Mouse (Mus musculus) liver, embryonic 16.5 days (tissue): ENCODE results near the gene Fnbp1l. TPM values are rescaled to one million over a fixed set of nuclear protein-coding genes. Genes with fewer than 3 reads are reported as not detected.

Experiments used
- ATAC-seq: fragments of 200-750 bp; cut with Nextera tagmentation; 2 replicates; pipeline ENCODE4 v1.8.0; 2017; ENCODE audit warnings: low read depth, mild to moderate bottlenecking, moderate number of reproducible peaks, moderate library complexity
- H3K27ac ChIP-seq: fragments of 300-500 bp; sonication (generic); 2 replicates; pipeline ENCODE4 v1.5.1; 2014; ENCODE audit warnings: mild to moderate bottlenecking, low read length
- H3K27me3 ChIP-seq: fragments of 300-500 bp; sonication (generic); 2 replicates; pipeline ENCODE4 v1.6.1; 2014; ENCODE audit warnings: low read depth, low read length, mixed read lengths; ENCODE audit not compliant: control insufficient read depth, insufficient read depth
- H3K36me3 ChIP-seq: fragments of 300-500 bp; sonication (generic); 2 replicates; pipeline ENCODE4 v1.6.1; 2014; ENCODE audit warnings: mild to moderate bottlenecking; ENCODE audit not compliant: control insufficient read depth, insufficient read depth
- H3K4me1 ChIP-seq: fragments of 300-500 bp; sonication (generic); 2 replicates; pipeline ENCODE4 v1.6.1; 2014; ENCODE audit warnings: low read depth, low read length, mixed read lengths; ENCODE audit not compliant: control insufficient read depth
- H3K4me2 ChIP-seq: fragments of 300-500 bp; sonication (generic); 2 replicates; pipeline ENCODE4 v1.6.1; 2014; ENCODE audit warnings: low read depth, low read length, mixed read lengths
- H3K4me3 ChIP-seq: fragments of 300-500 bp; sonication (generic); 2 replicates; pipeline ENCODE4 v1.5.1; 2014; ENCODE audit warnings: low read depth, mild to moderate bottlenecking, low read length
- H3K9ac ChIP-seq: fragments of 300-500 bp; sonication (generic); 2 replicates; pipeline ENCODE4 v1.6.1; 2014; ENCODE audit warnings: low read depth, low read length
- H3K9me3 ChIP-seq: fragments of 300-500 bp; sonication (generic); replicated peaks from 2 replicates; pipeline ENCODE4 v1.6.1; 2016; ENCODE audit warnings: low read length; ENCODE audit not compliant: control insufficient read depth
- WGBS: fragments of 180-500 bp; shearing (Covaris S2); extraction: QIAGEN DNeasy Blood & Tissue Kit; methylation state at CpG from one replicate; pipeline ENCODE4 v1.1.7; 2014; ENCODE audit not compliant: insufficient replicate concordance; 5-methylcytosine and 5-hydroxymethylcytosine counted together
- polyA plus RNA-seq: library from polyadenylated mRNA; unstranded; fragments of >200 nt; fragmentation: Nextera tagmentation; extraction: Ambion mirVana; gene quantifications from 2 replicates; pipeline ENCODE4 v1.2.1, GENCODE M21; 2015

The Fnbp1l gene
- 4.1 and 4.6 TPM in 2 replicates for polyA plus RNA-seq

GRCm38 (mm10) chr3:122618991-122619930 lies at the start of gene Fnbp1l:
Fnbp1l (minus strand) TSS chr3:122619715.
- no peaks in the 10 kb centered on the region for H3K9me3 ChIP-seq
- peaks cover 35% of the 10 kb centered on the region for H3K27me3 ChIP-seq
- WGBS: under 1% methylated on average over 89 of the region's 118 CpGs
- H3K9ac ChIP-seq: peak within 1 kb of the TSS; percentile 64
- H3K4me3 ChIP-seq: peak within 1 kb of the TSS; percentile 67
- H3K27ac ChIP-seq: peak within 1 kb of the TSS; percentile 80
- peak; percentile 74 for ATAC-seq
- H3K4me1 ChIP-seq: no peaks in the 10 kb centered on the region; the same call in 1 of the 2 replicates
- H3K36me3 ChIP-seq: no peaks in the 10 kb centered on the region
- peak within 1 kb of the TSS; percentile 61 for H3K4me2 ChIP-seq

- Histone ChIP-seq H3K9me3 (no peaks in the 10 kb centered on the region), H3K27me3 (no peaks in the 10 kb centered on the region), H3K4me2 (no peak overlapping the region), H3K36me3 (no peaks in the 10 kb centered on the region), H3K9ac (no peak overlapping the region), H3K27ac (no peak overlapping the region), H3K4me3 (no peak overlapping the region), H3K4me1 (no peaks in the 10 kb centered on the region)
- 47% methylated on average over 2 of the region's 2 CpGs for WGBS
- ATAC-seq: no peak
These were observed 41.3 kb upstream of the Fnbp1l start for GRCm38 (mm10) chr3:122660795-122661194.

GRCm38 (mm10) chr3:122659261-122659917 lies 39.9 kb upstream of the Fnbp1l start:
- H3K4me1 ChIP-seq: no peaks in the 10 kb centered on the region
- H3K9ac ChIP-seq: no peak overlapping the region
- no peaks in the 10 kb centered on the region for H3K9me3 ChIP-seq
- no peaks in the 10 kb centered on the region for H3K36me3 ChIP-seq
- no peak overlapping the region for H3K4me3 ChIP-seq
- no peak for ATAC-seq
- no peak overlapping the region for H3K27ac ChIP-seq
- no peaks in the 10 kb centered on the region for H3K27me3 ChIP-seq
- H3K4me2 ChIP-seq: no peak overlapping the region
- 65% methylated on average over 5 of the region's 5 CpGs for WGBS

DNA sequence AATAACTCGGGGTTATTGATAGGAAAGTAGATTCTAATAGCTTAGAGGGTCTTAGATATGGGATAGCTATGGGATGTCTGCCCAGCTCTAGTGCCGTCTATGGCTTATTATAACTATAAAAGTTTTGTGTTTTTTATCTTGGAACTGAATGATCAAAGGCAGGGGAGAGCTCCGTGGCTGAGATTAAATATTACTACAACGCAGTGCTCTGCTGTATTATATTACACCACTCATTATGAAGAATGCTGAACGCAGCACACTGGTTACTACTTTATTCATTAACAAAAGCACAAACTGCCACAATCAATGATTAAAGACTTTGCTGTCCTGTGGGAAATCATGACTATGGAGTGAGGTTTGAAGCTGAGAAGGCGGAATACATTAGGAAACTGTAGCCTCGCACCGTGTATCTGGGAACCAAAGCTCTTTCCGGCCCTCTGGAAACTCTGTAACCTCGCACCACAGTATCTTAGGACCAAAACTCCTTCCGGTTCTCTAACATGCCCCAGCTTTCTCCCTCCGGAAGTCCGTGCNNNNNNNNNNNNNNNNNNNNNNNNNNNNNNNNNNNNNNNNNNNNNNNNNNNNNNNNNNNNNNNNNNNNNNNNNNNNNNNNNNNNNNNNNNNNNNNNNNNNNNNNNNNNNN lies 27.8 kb upstream of the Fnbp1l start:
- Histone ChIP-seq H3K4me1 (no peaks in the 10 kb centered on the region), H3K4me2 (no peak overlapping the region), H3K9ac (no peak overlapping the region), H3K4me3 (no peak overlapping the region), H3K36me3 (no peaks in the 10 kb centered on the region), H3K9me3 (no peaks in the 10 kb centered on the region), H3K27me3 (no peaks in the 10 kb centered on the region), H3K27ac (no peak overlapping the region)
- 60% methylated on average over 13 of the region's 13 CpGs for WGBS
- no peak for ATAC-seq

DNA sequence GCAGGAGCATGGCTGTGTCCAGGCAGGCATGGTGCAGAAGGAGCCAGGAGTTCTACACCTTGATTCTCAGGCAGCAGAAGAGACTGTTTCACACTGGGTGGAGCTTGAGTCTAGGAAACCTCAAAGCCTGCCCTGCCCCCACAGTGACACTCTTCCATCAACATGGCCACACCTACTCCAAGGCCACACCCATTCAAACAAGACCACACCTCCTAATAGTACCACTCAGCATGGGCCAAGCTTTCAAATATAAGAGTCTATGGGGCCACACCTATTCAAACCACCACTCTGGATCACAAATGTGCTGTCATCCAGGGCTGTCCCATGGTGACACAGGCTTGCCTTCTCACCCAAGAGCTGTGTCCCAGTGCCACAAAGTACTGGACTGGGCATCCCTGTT lies 20.8 kb upstream of the Fnbp1l start:
- H3K36me3 ChIP-seq: no peaks in the 10 kb centered on the region
- no peaks in the 10 kb centered on the region for H3K27me3 ChIP-seq
- ATAC-seq: no peak
- H3K9ac ChIP-seq: no peak overlapping the region
- H3K9me3 ChIP-seq: no peaks in the 10 kb centered on the region
- H3K4me2 ChIP-seq: no peak overlapping the region
- H3K4me3 ChIP-seq: no peak overlapping the region
- no peaks in the 10 kb centered on the region for H3K4me1 ChIP-seq
- H3K27ac ChIP-seq: no peak overlapping the region

DNA sequence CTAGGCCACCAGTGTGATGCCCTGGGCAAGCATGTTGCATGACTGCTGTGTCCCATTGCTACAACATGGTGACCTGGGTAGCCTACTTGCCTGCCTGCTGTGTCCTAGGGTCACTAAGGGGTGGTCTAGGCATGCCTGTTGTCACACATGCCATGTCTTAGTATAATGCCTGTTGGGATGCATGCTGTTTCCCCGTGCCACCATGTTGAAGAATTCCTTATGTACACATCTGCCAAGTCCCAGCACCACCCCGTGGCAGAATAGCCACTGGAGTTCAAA lies 19.6 kb upstream of the Fnbp1l start:
- 65% methylated on average over 2 of the region's 2 CpGs for WGBS
- no peak for ATAC-seq

DNA sequence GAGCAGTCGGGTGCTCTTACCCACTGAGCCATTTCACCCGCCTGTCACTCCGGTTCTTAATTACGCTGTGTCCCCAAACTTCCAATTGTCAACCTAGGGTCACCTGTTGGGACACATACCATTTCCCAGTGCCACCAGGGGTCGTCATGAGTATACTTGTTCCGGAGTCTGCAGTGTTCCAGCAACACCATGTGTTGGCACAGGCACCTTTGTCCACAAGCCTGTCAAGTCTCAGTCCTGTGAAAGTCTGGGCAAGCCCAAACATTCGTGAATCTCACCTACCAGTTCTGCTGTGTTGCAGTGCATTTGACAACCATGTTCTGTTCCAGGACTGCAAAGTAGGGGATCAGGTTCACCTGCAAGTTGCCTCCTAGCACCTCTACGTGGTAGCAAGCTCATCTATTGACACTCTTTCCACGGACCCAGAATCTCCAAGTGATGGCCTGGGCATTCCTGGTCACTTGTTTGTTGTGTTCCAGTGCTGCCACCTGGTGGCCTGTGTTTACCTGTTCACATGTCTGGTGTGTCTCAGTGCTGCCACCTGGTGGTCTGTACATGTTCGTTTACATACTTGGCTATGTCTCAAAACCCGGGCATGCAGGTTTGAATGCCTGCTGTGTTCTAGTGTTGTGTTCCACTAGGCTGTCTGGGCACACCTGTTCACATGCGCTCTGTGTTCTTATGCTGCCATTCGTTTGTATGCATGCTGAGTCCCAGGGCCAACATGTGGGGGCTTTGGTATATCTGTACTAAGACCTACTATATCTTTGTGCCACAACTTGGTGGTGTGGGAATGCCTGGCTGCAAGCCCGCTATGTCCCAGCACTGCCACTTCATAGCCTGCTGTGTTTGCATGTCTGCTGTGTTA lies 19.0 kb upstream of the Fnbp1l start:
- no peak overlapping the region for H3K4me3 ChIP-seq
- ATAC-seq: peak; percentile 72
- H3K9me3 ChIP-seq: no peaks in the 10 kb centered on the region
- H3K36me3 ChIP-seq: no peaks in the 10 kb centered on the region
- H3K27ac ChIP-seq: no peak overlapping the region
- 34% methylated on average over 14 of the region's 14 CpGs for WGBS
- no peaks in the 10 kb centered on the region for H3K27me3 ChIP-seq
- H3K4me1 ChIP-seq: no peaks in the 10 kb centered on the region
- no peak overlapping the region for H3K9ac ChIP-seq
- H3K4me2 ChIP-seq: no peak overlapping the region; the same call in 1 of the 2 replicates

More for the DNA sequence above, 19.6 kb upstream of the Fnbp1l start:
- no peak overlapping the region for H3K9ac ChIP-seq
- H3K4me2 ChIP-seq: no peak overlapping the region
- no peaks in the 10 kb centered on the region for H3K36me3 ChIP-seq
- no peak overlapping the region for H3K4me3 ChIP-seq
- H3K27me3 ChIP-seq: no peaks in the 10 kb centered on the region
- H3K4me1 ChIP-seq: no peaks in the 10 kb centered on the region
- no peaks in the 10 kb centered on the region for H3K9me3 ChIP-seq
- H3K27ac ChIP-seq: no peak overlapping the region

- Histone ChIP-seq H3K4me2 (no peak overlapping the region), H3K27me3 (no peaks in the 10 kb centered on the region), H3K9ac (no peak overlapping the region), H3K9me3 (no peaks in the 10 kb centered on the region), H3K27ac (no peak overlapping the region), H3K4me1 (no peaks in the 10 kb centered on the region), H3K36me3 (no peaks in the 10 kb centered on the region), H3K4me3 (no peak overlapping the region)
- 60% methylated on average over 1 of the region's 1 CpGs for WGBS
- ATAC-seq: no peak
These were observed 17.8 kb upstream of the Fnbp1l start for GRCm38 (mm10) chr3:122637280-122637679.
